Mouse (Mus musculus) forelimb bud, embryonic 11.5 days (tissue): ENCODE data around the gene Acox3.
"Not testable (repeated sequence)": the region's sequence is repeated elsewhere in the genome, so short reads cannot be mapped to it uniquely, and the experiment has no call there.

Experiments
- DNase-seq: peaks from one replicate; pipeline ENCODE4 v3.0.0-alpha.2; 2012; ENCODE audit warnings: low read depth, low spot score

Acox3 gene

GRCm38 (mm10) chr5:35576409-35577020, 6.3 kb upstream of the Acox3 start:
- no peak for DNase-seq

- no peak for DNase-seq
Observed at GRCm38 (mm10) chr5:35578411-35578810, 4.4 kb upstream of the Acox3 start.

DNA sequence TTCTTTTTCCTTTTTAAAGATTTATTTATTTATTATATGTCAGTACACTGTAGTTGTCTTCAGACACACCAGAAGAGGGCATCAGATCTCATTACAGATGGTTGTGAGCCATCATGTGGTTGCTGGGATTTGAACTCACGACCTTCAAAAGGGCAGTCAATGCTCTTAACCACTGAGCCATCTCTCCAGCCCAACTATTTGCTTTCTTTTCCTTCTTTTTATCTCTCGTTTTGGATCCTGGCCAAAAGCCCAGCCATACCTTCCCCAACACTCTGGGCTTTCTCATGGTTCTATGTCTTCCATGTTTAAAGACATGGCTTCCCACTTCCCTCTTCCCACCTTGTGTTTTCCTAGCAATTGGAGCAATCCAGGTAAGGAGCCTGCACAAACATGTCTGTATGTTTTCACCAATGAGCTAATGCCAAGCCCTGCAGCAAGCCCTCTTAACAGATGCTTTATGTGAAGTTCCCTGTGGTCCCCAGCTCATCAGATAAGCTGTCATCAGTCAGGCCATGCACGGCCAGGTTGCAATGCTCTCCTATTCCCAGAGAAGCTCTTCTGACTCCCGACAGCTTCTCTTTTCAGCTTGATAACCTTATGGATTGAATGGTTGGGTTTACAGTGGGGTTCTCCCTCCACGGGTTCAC, 3.5 kb upstream of the Acox3 start:
- DNase-seq, result no peak

DNA sequence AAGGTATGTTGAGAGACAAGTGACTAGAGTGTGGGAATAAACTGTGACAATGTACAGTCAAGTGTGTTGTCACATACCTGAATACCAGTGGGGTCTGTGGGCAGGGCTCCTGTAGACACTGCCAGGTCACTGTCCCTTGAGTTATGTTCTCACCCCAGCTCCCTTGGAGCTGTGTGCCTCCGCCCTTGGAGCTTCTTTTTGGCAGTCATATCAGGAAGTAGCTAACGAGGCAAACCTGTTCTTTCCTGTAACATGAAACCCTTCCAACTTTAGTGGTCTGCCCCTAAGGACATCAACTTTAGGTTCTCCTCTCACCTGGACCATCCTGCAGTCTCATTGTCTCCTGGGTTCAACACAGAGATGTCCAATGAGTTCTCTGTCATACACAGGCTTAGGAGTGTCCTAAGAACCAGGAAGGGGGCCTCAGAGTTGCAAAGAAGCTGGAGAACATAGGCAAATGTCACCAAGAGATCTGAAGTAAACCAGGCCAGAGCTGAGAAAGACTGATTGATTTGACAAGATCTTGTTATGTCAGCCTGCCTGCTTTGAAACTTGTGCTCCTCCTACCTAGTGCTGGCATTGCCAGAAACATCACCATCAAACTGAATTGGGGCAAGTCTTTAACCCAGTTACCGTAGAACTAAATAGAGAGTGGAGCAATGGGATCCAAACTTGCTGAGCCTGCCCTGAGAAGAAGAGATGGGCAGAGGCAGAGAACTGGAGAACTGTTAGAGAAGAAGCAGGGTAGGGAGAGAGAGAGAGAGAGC, 2.5 kb upstream of the Acox3 start:
- DNase-seq, result no peak

DNA sequence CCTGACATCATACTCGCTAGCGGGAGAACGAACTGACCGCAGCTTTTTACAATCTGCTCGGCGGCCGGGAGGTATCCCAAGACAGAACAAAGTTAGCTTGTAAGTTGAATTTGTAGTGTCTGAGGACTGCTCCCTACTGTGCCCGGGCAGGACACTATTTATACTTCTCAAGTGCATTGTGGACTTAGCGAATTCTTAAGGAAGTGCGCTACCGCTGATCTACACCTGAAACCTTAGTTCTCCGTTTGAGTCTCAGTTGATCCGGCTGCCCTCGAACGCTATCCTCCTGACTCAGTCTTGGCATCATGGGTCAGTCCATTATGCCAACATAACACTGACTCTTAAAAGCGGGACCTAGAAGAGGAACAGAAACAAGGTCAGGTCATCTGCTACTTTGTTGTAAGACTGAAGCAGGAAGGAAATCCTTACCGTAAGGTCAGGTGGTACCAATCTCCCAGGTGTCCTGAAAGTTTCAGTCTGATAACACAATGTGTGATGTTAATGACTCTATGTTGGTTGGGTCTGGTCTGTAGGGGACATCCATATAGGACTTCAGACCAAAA, 462 bp downstream of the Acox3 start:
- DNase-seq, result no peak

DNA sequence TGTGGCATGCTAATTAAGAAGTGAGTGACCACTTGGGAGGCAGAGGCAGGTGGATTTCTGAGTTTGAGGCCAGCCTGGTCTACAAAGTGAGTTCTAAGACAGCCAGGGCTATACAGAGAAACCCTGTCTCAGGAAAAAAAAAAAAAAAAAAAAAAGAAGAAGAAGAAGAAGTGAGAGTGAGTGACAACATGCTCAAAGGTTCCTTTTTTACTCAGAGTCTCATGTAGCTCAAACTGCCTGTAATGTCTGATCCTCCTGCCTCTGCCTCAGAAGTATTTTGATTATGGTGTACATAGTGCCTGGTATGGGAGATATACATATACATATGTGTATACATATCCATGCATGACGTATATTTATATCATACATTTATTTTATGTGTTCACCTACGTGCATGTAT, 1.4 kb downstream of the Acox3 start:
- DNase-seq, result not testable (repeated sequence)

DNA sequence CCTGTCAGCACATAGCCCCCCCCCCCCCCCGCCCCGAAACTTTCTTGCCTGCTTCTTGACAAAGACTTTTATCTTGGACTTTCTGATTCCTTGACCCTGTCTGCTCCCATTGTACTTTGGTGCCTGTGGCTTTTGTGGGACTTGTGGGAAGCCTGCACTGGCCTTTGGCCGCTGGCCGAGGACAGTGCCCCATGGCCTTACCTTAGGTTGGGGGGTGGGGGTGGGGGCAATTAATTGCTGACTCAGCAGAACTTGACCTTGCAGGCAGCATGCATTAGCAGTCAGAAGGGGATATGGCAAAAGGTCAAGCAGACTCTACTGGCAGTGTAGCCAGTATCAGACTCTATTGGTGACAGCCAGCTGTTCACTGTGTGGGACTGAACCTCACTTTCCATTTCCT, 8.7 kb downstream of the Acox3 start:
- no peak for DNase-seq

DNA sequence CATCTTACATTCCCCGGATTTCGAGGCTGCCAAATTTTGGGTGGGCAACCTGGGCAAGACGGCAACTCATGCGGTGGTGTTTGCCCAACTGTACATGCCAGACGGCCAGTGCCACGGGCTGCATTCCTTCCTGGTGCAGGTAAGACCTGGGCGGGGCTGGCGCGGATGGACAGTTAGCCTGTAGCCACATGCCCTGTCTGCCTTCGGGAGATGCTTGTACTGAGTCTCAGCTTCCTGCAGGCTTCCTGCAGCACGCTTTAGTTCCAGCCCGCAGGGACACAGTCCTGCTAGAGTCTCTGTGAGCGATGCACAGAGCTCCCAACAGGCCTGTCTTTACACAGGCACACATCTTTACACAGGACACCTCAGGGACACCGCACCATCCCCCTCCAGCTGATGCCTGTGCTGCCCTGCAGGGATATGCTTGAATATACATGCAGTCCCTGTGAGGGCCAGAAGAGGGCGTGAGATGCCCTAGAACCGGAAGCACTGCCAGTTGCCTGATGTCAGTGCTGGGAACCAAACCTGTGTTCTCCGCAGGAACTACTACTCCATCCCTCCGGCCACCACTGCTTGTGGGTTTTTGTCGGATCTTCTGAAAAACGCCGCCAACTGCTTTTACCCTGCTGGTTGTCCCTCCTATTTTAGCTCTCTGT, 9.4 kb downstream of the Acox3 start:
- no peak for DNase-seq

DNA sequence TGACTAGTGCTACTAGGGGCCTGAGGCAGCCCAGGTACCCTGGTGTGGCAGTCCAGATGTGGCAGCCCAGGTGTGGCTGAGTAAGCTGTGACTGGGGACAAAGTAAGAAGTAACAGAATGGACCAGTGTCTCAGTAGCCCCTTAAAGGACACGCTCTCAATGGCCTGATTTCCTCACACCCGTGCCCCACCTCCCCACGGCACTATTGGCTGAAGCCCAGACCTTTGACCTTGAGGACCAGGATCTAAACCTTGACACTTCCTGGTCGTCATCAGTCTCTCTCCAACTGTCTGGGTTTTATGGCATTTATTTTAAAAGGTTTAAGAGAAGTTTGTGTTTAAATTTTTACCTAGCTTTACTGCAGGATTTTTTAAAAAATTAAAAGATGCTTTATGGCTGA, 10.0 kb downstream of the Acox3 start:
- DNase-seq, result no peak

GRCm38 (mm10) chr5:35593272-35593671, 10.4 kb downstream of the Acox3 start:
- DNase-seq, result no peak

- DNase-seq, result no peak
Observed at GRCm38 (mm10) chr5:35594768-35595167, 11.9 kb downstream of the Acox3 start.

GRCm38 (mm10) chr5:35595706-35596105, 12.9 kb downstream of the Acox3 start:
- DNase-seq, result peak; percentile 80

GRCm38 (mm10) chr5:35596169-35597160, 13.6 kb downstream of the Acox3 start:
- no peak for DNase-seq

GRCm38 (mm10) chr5:35600233-35600632, 17.4 kb downstream of the Acox3 start:
- no peak for DNase-seq

DNA sequence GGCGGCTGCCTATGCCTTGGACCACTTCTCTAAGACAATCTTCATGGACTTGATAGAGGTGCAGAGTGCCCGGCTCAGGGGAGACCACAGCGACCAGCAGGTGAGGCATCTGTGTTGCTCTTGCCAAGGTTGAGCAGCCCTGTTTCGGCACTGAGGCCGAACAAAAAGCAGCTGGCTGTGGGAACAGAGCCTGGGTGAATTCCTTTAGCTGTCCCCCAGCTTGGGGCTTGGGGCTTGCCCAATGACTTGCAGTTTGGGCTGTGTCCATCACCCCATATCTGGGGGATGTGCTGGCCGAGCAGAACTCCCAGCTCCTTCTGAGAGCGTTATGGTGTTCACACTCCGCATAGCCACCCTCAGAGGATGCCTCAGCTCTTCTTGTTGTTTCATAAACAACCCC, 18.7 kb downstream of the Acox3 start:
- no peak for DNase-seq

DNA sequence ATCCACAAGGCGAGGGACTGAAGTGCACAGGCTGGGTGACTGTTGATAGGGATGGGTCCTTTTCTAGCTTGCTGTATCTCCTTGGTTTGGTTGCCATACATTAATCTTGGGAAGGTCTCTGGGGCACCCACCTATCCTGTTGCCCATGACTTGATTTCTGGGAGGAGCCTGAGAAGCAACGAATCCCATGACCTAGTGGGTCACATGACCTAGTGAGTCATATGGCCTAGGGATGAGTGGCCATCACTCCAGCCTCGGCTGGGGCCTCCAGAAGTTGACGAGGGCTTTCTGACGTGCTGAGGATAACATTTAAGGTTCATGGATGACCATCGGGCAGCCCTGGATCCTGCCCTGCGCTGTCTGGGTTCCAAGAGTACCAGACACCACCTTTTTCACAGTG, 22.5 kb downstream of the Acox3 start:
- DNase-seq, result no peak

DNA sequence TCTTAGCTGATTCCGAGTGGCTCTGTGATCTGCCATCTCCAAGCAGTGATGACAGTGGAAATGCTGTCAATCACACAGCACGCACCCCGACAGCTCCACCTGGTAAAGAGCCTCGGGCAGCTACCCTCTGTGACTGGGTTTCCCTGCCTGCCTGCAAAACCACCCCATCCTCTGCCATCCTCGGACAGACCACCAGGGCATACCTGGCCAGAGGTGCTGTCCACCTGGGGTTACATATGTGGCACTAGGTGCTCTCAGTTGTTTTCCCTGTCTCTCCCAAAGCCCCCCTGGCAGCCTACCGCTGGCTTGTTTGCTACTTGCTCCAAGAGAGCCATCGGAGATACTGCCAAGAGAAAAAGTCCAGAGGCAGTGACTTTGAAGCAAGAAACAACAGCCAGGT, 24.0 kb downstream of the Acox3 start:
- DNase-seq, result no peak

DNA sequence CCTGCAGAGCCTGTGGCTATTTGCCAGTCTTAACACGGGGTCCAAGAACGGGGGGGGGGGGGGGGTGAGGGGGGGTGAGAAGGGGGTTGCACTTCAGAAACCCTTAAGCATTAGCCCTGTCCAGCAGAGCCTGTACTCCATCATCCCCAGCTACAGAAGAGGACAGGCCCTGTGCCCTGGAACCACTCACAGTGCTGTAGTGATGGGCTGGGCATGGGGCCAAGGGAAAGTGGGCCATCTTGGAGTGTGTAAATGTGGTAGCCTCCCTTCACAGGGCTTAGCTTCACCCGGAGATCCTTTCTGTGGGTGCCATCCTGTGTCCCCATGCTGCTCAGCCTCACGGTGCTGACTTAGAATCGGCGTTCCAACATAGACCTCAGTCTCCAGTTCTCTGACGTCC, 24.9 kb downstream of the Acox3 start:
- DNase-seq, result no peak

- DNase-seq, result no peak
Observed at GRCm38 (mm10) chr5:35608559-35608958, 25.7 kb downstream of the Acox3 start.

- peak; percentile 74 for DNase-seq
Observed at GRCm38 (mm10) chr5:35609381-35609780, 26.5 kb downstream of the Acox3 start.

DNA sequence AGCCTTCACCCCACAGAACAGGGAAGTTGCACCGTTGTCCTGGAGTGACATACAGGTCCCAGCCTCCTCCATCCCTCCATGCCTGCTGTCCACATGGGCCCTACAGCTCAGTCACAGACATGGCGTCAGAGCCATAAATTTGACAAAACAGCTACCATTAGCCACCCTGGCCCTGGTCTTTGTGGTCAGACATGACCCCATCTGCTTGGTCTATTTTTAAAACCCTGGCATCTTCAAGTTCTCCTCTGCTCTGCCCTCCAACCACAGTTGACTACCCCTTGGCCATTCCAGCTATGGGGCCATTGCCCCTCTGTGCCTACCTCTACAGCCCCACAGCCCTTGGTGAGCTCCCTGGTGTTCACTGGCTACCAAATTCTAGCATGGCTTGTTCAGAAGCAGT, 27.1 kb downstream of the Acox3 start:
- DNase-seq, result no peak
